Mouse (Mus musculus): ENCODE results near the gene Olfr503. TPM values are rescaled to one million over a fixed set of nuclear protein-coding genes. Genes with fewer than 3 reads are reported as not detected.
"Not testable (repeated sequence)": the region's sequence is repeated elsewhere in the genome, so short reads cannot be mapped to it uniquely, and the experiment has no call there.

The Olfr503 gene
- not detected in 2 replicates for polyA plus RNA-seq (2012; rRNA removed)

DNA sequence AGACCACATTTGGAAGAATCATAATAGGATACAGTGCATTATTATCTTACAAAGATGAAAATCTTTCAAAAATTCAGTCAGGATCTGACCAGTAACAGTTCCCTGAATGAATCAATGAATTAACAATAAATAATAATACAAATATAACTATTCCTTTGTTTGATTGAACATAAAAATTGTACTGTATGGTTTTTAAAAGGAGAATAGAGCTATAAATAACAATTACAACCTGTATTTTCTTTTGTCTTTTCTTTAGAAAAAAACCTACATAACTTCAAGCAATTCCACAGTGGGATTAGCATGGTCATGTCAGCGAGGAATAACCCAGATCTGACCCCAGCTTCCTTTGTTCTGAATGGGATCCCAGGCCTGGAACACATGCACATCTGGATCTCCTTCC, at the start of gene Olfr503:
TSS of gene Olfr503 (plus strand) at position 301 of the 400 bp plus-strand sequence.
- H3K36me3 ChIP-seq (ENCODE audit: control insufficient read depth, insufficient read depth, low read length); H3K27ac ChIP-seq (ENCODE audit: insufficient read depth, low read length); H3K4me1 ChIP-seq (ENCODE audit: control insufficient read depth, insufficient read depth, insufficient read length); H3K27me3 ChIP-seq (ENCODE audit: control insufficient read depth, insufficient read depth, low read length); H3K4me3 ChIP-seq (ENCODE audit: extremely low read depth, insufficient read depth, insufficient read length); DNase-seq (ENCODE audit: low read depth in 1 of 2, low spot score in 2 of 2): not testable (repeated sequence)
- 36% methylated on average over 1 of the region's 1 CpGs for WGBS

DNA sequence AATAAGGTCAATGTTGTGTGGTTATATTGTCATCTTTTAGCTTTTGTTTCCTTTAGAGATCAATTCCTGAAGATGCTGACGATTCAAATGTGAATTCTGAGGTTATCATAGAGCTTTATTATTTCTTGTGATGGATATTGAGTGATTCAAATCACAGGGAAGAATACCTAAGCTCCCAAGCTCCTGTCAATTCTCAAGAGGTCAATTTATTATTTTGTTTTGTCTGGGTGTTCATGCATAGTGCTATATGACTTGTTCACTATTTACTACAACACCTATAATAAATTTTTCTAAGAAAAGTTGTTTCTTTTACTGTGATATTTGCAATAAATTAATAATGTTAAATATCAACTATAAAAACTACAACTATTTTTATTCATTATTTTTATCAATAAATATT, 19.4 kb upstream of the Olfr503 start, which contains the start of gene Olfr502:
TSS of gene Olfr502 (minus strand) at position 101 of the 400 bp plus-strand sequence.
- 61% methylated on average over 1 of the region's 1 CpGs for WGBS
- no peak for TF ChIP-seq POLR2A (IDR thresholded peaks at IDR 0.05; ENCODE audit: low read depth, low read length)
- TF ChIP-seq CTCF (IDR thresholded peaks at IDR 0.05; ENCODE audit: extremely low read depth, insufficient read depth, insufficient read length, insufficient replicate concordance): no peak
- Histone ChIP-seq H3K27ac (ENCODE audit: insufficient read depth, low read length) (no peak within 1 kb of the TSS), H3K27me3 (ENCODE audit: control insufficient read depth, insufficient read depth, low read length) (no peaks in the 10 kb centered on the region), H3K36me3 (ENCODE audit: control insufficient read depth, insufficient read depth, low read length) (no peaks in the 10 kb centered on the region), H3K4me1 (ENCODE audit: control insufficient read depth, insufficient read depth, insufficient read length) (no peaks in the 10 kb centered on the region), H3K4me3 (ENCODE audit: extremely low read depth, insufficient read depth, insufficient read length) (no peak within 1 kb of the TSS)
- no peak for DNase-seq (ENCODE audit: low read depth in 1 of 2, low spot score in 2 of 2)

DNA sequence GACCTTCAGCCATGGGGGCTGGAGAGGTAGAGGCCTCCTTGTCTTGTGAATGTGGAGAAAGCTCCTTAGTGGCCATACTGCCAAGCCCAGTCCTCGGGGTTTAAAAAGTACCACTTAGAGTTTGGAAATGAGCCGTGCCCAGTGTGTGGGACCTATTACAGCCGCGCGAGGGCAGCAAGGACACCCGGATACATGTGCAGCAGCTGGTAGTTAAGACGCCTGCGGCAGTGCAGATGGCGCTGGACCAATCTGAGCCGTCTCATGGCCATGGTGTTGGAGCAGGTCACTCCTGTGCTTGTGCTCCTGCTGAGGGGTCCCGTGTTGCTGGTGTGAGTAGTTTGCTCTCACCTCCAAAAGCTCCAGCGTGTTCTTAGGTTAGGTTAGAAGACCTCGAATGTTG, 1.9 kb upstream of the Olfr503 start:
- Histone ChIP-seq H3K4me3 (ENCODE audit: extremely low read depth, insufficient read depth, insufficient read length) (no peak overlapping the region), H3K27ac (ENCODE audit: insufficient read depth, low read length) (no peak overlapping the region), H3K4me1 (ENCODE audit: control insufficient read depth, insufficient read depth, insufficient read length) (no peaks in the 10 kb centered on the region), H3K36me3 (ENCODE audit: control insufficient read depth, insufficient read depth, low read length) (no peaks in the 10 kb centered on the region), H3K27me3 (ENCODE audit: control insufficient read depth, insufficient read depth, low read length) (no peaks in the 10 kb centered on the region)
- TF ChIP-seq POLR2A (IDR thresholded peaks at IDR 0.05; ENCODE audit: low read depth, low read length) (no peak), CTCF (IDR thresholded peaks at IDR 0.05; ENCODE audit: extremely low read depth, insufficient read depth, insufficient read length, insufficient replicate concordance) (no peak)
- 85% methylated on average over 13 of the region's 13 CpGs for WGBS
- DNase-seq (ENCODE audit: low read depth in 1 of 2, low spot score in 2 of 2): no peak

DNA sequence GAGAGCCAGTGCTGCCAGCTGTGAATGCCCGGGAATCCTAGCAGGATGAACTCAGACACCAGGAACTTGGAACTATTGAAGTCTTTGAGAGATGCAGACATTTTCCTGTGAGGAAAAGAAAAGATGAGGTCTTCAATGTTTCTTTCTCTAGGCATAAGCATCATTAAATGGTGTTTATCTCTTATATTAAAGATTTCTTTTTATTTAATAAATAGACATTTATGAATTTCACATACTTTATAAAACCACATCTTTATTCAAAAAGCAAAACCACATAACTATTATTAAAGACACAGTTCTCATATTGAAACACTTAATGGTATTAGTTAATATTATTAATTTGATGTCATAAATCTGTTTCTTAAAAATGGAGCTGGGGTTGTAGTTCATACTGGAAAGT, 21.4 kb downstream of the Olfr503 start, which contains the start of gene Olfr504:
TSS of gene Olfr504 (minus strand) at position 101 of the 400 bp plus-strand sequence.
- Histone ChIP-seq H3K27me3 (ENCODE audit: control insufficient read depth, insufficient read depth, low read length) (no peaks in the 10 kb centered on the region), H3K4me1 (ENCODE audit: control insufficient read depth, insufficient read depth, insufficient read length) (no peaks in the 10 kb centered on the region)
- WGBS: 82% methylated on average over 1 of the region's 1 CpGs

DNA sequence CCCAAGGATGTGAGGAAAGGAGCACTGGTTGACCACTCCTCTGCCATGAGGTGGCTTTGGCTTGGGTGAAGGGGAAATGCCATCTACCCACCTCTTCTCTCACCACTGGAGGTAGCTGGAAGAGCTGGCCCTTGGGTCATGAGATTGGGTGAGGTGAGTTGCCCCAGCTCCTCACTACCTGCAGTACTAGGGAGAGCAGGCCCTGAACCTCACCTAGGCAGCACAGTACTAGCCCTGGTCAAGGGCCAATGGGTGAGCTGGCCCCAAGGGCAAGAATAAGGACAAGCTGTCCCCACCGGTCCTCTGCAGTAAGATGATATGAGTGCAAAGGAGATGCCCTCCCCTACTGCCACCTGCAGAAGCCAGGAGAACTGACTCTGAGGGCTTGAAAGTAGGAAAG, 45.5 kb downstream of the Olfr503 start:
- WGBS: 84% methylated on average over 1 of the region's 1 CpGs
- H3K27me3 ChIP-seq (ENCODE audit: control insufficient read depth, insufficient read depth, low read length): no peaks in the 10 kb centered on the region
- DNase-seq (ENCODE audit: low read depth in 1 of 2, low spot score in 2 of 2): no peak
- TF ChIP-seq POLR2A (IDR thresholded peaks at IDR 0.05; ENCODE audit: low read depth, low read length): no peak
- no peak for TF ChIP-seq CTCF (IDR thresholded peaks at IDR 0.05; ENCODE audit: extremely low read depth, insufficient read depth, insufficient read length, insufficient replicate concordance)
- no peaks in the 10 kb centered on the region for H3K4me1 ChIP-seq (ENCODE audit: control insufficient read depth, insufficient read depth, insufficient read length)
- no peak overlapping the region for H3K27ac ChIP-seq (ENCODE audit: insufficient read depth, low read length)
- H3K36me3 ChIP-seq (ENCODE audit: control insufficient read depth, insufficient read depth, low read length): no peaks in the 10 kb centered on the region
- H3K4me3 ChIP-seq (ENCODE audit: extremely low read depth, insufficient read depth, insufficient read length): no peak overlapping the region

More for the DNA sequence above, 21.4 kb downstream of the Olfr503 start, which contains the start of gene Olfr504:
- Histone ChIP-seq H3K4me3 (ENCODE audit: extremely low read depth, insufficient read depth, insufficient read length) (no peak within 1 kb of the TSS), H3K36me3 (ENCODE audit: control insufficient read depth, insufficient read depth, low read length) (no peaks in the 10 kb centered on the region), H3K27ac (ENCODE audit: insufficient read depth, low read length) (no peak within 1 kb of the TSS)
- TF ChIP-seq CTCF (IDR thresholded peaks at IDR 0.05; ENCODE audit: extremely low read depth, insufficient read depth, insufficient read length, insufficient replicate concordance) (no peak), POLR2A (IDR thresholded peaks at IDR 0.05; ENCODE audit: low read depth, low read length) (no peak)
- DNase-seq (ENCODE audit: low read depth in 1 of 2, low spot score in 2 of 2): no peak

Other genes starting within 250 kb of the Olfr503 start
- gene Olfr491, start 231.1 kb upstream of the Olfr503 start, polyA plus RNA-seq (2012; rRNA removed): not detected in 2 replicates
- gene Olfr492, start 220.9 kb upstream of the Olfr503 start, polyA plus RNA-seq (2012; rRNA removed): not detected in 2 replicates
- not detected in 2 replicates for gene Olfr493, start 197.5 kb upstream of the Olfr503 start, polyA plus RNA-seq (2012; rRNA removed)
- gene Olfr494, start 179.2 kb upstream of the Olfr503 start, polyA plus RNA-seq (2012; rRNA removed): not detected in 2 replicates
- gene Olfr495, start 151.4 kb upstream of the Olfr503 start, polyA plus RNA-seq (2012; rRNA removed): not detected in 2 replicates
- not detected in 2 replicates for gene Olfr497, start 124.1 kb upstream of the Olfr503 start, polyA plus RNA-seq (2012; rRNA removed)
- not detected in 2 replicates for gene Olfr498, start 79.2 kb upstream of the Olfr503 start, polyA plus RNA-seq (2012; rRNA removed)
- not detected in 2 replicates for gene Olfr502, start 19.5 kb upstream of the Olfr503 start, polyA plus RNA-seq (2012; rRNA removed)
- not detected in 2 replicates for gene Olfr504, start 21.3 kb downstream of the Olfr503 start, polyA plus RNA-seq (2012; rRNA removed)
- not detected in 2 replicates for gene Olfr506, start 66.3 kb downstream of the Olfr503 start, polyA plus RNA-seq (2012; rRNA removed)
- gene Olfr507, start 77.3 kb downstream of the Olfr503 start, polyA plus RNA-seq (2012; rRNA removed): not detected in 2 replicates
- gene Olfr508, start 85.5 kb downstream of the Olfr503 start, polyA plus RNA-seq (2012; rRNA removed): not detected in 2 replicates
- gene Olfr509, start 107.4 kb downstream of the Olfr503 start, polyA plus RNA-seq (2012; rRNA removed): not detected in 2 replicates
- not detected in 2 replicates for gene Olfr510, start 121.9 kb downstream of the Olfr503 start, polyA plus RNA-seq (2012; rRNA removed)
- gene Olfr512, start 168.8 kb downstream of the Olfr503 start, polyA plus RNA-seq (2012; rRNA removed): not detected in 2 replicates
- gene Olfr513, start 206.4 kb downstream of the Olfr503 start, polyA plus RNA-seq (2012; rRNA removed): not detected in 2 replicates